Mouse (Mus musculus) midbrain, postnatal 0 days (tissue): ENCODE results near the gene Trappc3. TPM values are rescaled to one million over a fixed set of nuclear protein-coding genes. Genes with fewer than 3 reads are reported as not detected.

Experiments
- ATAC-seq: fragments of 200-750 bp; cut with Nextera tagmentation; 2 replicates; pipeline ENCODE4 v1.8.0; 2017; ENCODE audit warnings: moderate number of reproducible peaks, mild to moderate bottlenecking, moderate TSS enrichment, moderate library complexity; ENCODE audit not compliant: low FRiP score
- DNase-seq: peaks from one replicate; pipeline ENCODE4 v3.0.0-alpha.2; 2015; ENCODE audit warnings: low spot score
- H3K27ac ChIP-seq: fragments of 300-500 bp; sonication (generic); 2 replicates; pipeline ENCODE4 v1.5.1; 2014; ENCODE audit warnings: low read depth, mild to moderate bottlenecking, low read length, mixed read lengths
- H3K27me3 ChIP-seq: fragments of 300-500 bp; sonication (generic); 2 replicates; pipeline ENCODE4 v1.6.1; 2014; ENCODE audit warnings: low read length, control low read depth, mixed read lengths; ENCODE audit not compliant: insufficient read depth
- H3K36me3 ChIP-seq: fragments of 300-500 bp; sonication (generic); 2 replicates; pipeline ENCODE4 v1.6.1; 2014; ENCODE audit warnings: low read length, control low read depth, mixed read lengths; ENCODE audit not compliant: insufficient read depth
- H3K4me1 ChIP-seq: fragments of 300-500 bp; sonication (generic); 2 replicates; pipeline ENCODE4 v1.6.1; 2014; ENCODE audit warnings: mild to moderate bottlenecking, control low read depth, antibody characterized with exemption, low read length, mixed read lengths; ENCODE audit not compliant: insufficient read depth
- H3K4me2 ChIP-seq: fragments of 300-500 bp; sonication (generic); 2 replicates; pipeline ENCODE4 v1.6.1; 2014; ENCODE audit warnings: low read depth, mild to moderate bottlenecking, low read length, mixed read lengths; ENCODE audit not compliant: poor library complexity, severe bottlenecking
- H3K4me3 ChIP-seq: fragments of 300-500 bp; sonication (generic); 2 replicates; pipeline ENCODE4 v1.5.1; 2014; ENCODE audit warnings: low read depth, mild to moderate bottlenecking, low read length, moderate library complexity
- H3K9ac ChIP-seq: fragments of 300-500 bp; sonication (generic); replicated peaks from 2 replicates; pipeline ENCODE4 v1.6.1; 2014; ENCODE audit warnings: mild to moderate bottlenecking, low read length, moderate library complexity, mixed read lengths; ENCODE audit not compliant: poor library complexity, severe bottlenecking
- H3K9me3 ChIP-seq: fragments of 300-500 bp; sonication (generic); 2 replicates; pipeline ENCODE4 v1.6.1; 2016; ENCODE audit warnings: low read length, control low read depth
- CTCF ChIP-seq: IDR thresholded peaks from 2 replicates; pipeline ENCODE4 v1.5.1; 2016; ENCODE audit warnings: antibody characterized with exemption, mild to moderate bottlenecking
- WGBS: fragments of 180-500 bp; shearing (Covaris S2); extraction: QIAGEN DNeasy Blood & Tissue Kit; methylation state at CpG from one replicate; pipeline ENCODE4 v1.1.7; 2014; 5-methylcytosine and 5-hydroxymethylcytosine counted together
- polyA plus RNA-seq: library from polyadenylated mRNA; unstranded; fragments of >200 nt; fragmentation: Nextera tagmentation; extraction: Ambion mirVana; gene quantifications from 2 replicates; pipeline ENCODE4 v1.2.1, GENCODE M21; 2015
- total RNA-seq: library from RNA; depleted of rRNA; stranded (reverse); fragments of >200 nt; gene quantifications from 2 replicates; pipeline ENCODE4 v1.2.3, GENCODE M21; 2014

Gene Trappc3
- total and polyA plus RNA-seq, 2 experiments from 2014 or later, result 121 to 186 TPM

- H3K9me3 ChIP-seq, result no peaks in the 10 kb centered on the region
- no peak overlapping the region for H3K27ac ChIP-seq
- H3K4me2 ChIP-seq, result no peak overlapping the region
- DNase-seq (no peak), ATAC-seq (no peak)
- H3K36me3 ChIP-seq, result peaks cover 14% of the 10 kb centered on the region
- H3K27me3 ChIP-seq, result no peaks in the 10 kb centered on the region
- no peak overlapping the region for H3K9ac ChIP-seq
- 86% methylated on average over 13 of the region's 13 CpGs for WGBS
- no peak overlapping the region for H3K4me3 ChIP-seq
- H3K4me1 ChIP-seq, result 0 out of 2 replicates have a peak, but pooled peaks cover 3% of the 10 kb centered on the region
- TF ChIP-seq CTCF, result no peak
Measured at GRCm38 (mm10) chr4:126246202-126246889, 15.8 kb upstream of the Trappc3 start.

DNA sequence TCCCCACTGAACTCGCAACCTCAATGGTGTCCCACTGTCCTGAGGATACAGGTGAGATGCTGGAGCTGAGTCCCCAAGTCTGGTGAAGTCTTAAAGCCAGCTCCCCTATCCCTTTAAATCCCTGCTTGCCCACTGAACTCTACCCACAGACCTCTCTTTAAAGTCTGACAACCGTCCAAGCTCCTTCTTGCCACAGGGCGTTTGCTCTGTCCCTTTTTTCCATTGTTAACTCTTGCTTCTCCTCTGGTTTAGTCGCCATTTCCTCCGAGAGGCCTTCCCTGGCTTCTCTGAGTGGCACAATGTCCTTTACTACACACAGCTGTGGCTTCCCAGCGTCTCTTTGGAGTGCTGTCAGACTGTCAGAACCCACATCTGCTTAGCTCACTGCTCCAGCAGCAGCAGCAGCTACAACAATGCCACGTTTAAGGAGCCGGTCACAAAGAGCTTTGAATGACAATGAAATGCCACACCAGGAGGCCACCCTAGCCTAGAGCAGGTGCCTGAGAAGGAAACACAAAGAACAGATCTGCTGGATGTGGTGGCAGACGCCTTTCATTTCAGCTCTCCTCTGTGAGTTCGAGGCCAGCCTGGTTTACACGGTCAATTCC, 13.8 kb upstream of the Trappc3 start:
- H3K9ac ChIP-seq, result peak overlapping the region; percentile 44
- H3K4me3 ChIP-seq, result no peak overlapping the region
- 5% methylated on average over 11 of the region's 11 CpGs for WGBS
- no peak overlapping the region for H3K4me2 ChIP-seq
- DNase-seq (peak; percentile 17), ATAC-seq (no peak)
- TF ChIP-seq CTCF, result no peak
- H3K9me3 ChIP-seq, result no peaks in the 10 kb centered on the region
- H3K4me1 ChIP-seq, result peaks cover 11% of the 10 kb centered on the region
- no peaks in the 10 kb centered on the region for H3K27me3 ChIP-seq
- no peak overlapping the region; the same call in 1 of the 2 replicates for H3K27ac ChIP-seq
- peaks cover 6% of the 10 kb centered on the region; the same call in 1 of the 2 replicates for H3K36me3 ChIP-seq

GRCm38 (mm10) chr4:126250659-126251058, 11.5 kb upstream of the Trappc3 start:
- Histone ChIP-seq H3K36me3 (peaks cover 6% of the 10 kb centered on the region; the same call in 1 of the 2 replicates), H3K4me3 (no peak overlapping the region), H3K9me3 (no peaks in the 10 kb centered on the region), H3K4me1 (peaks cover 24% of the 10 kb centered on the region), H3K4me2 (no peak overlapping the region), H3K9ac (no peak overlapping the region), H3K27ac (no peak overlapping the region), H3K27me3 (no peaks in the 10 kb centered on the region)
- no peak for ATAC-seq
- WGBS, result 45% methylated on average over 4 of the region's 4 CpGs
- TF ChIP-seq CTCF, result no peak
- DNase-seq, result no peak

- no peak for TF ChIP-seq CTCF
- no peak overlapping the region for H3K4me2 ChIP-seq
- WGBS, result 68% methylated on average over 11 of the region's 11 CpGs
- no peak for DNase-seq
- H3K4me3 ChIP-seq, result no peak overlapping the region
- H3K4me1 ChIP-seq, result peaks cover 24% of the 10 kb centered on the region
- H3K9ac ChIP-seq, result no peak overlapping the region; the same call in 1 of the 2 replicates
- H3K36me3 ChIP-seq, result no peaks in the 10 kb centered on the region
- no peaks in the 10 kb centered on the region for H3K9me3 ChIP-seq
- no peaks in the 10 kb centered on the region for H3K27me3 ChIP-seq
- H3K27ac ChIP-seq, result 0 out of 2 replicates have a peak overlapping the region, but pooled peaks have one; percentile 38
- ATAC-seq, result no peak
Measured at GRCm38 (mm10) chr4:126251655-126252254, 10.4 kb upstream of the Trappc3 start.

- H3K27ac ChIP-seq, result no peak overlapping the region
- TF ChIP-seq CTCF, result no peak
- no peaks in the 10 kb centered on the region for H3K27me3 ChIP-seq
- no peak for ATAC-seq
- H3K9ac ChIP-seq, result no peak overlapping the region
- no peak overlapping the region for H3K4me3 ChIP-seq
- H3K4me1 ChIP-seq, result peaks cover 31% of the 10 kb centered on the region
- H3K36me3 ChIP-seq, result no peaks in the 10 kb centered on the region
- no peak for DNase-seq
- no peaks in the 10 kb centered on the region for H3K9me3 ChIP-seq
- H3K4me2 ChIP-seq, result peak overlapping the region; percentile 26
- WGBS, result 60% methylated on average over 17 of the region's 17 CpGs
Measured at GRCm38 (mm10) chr4:126252411-126253237, 9.5 kb upstream of the Trappc3 start.
